Mouse (Mus musculus) liver, embryonic 14.5 days (tissue): ENCODE results near the gene Wnt7a.

Experiments used
- CTCF ChIP-seq: IDR thresholded peaks from 2 replicates; pipeline ENCODE4 v1.5.1; 2016; ENCODE audit warnings: antibody characterized with exemption, low read depth, control low read depth
- EP300 ChIP-seq: IDR thresholded peaks from 2 replicates; pipeline ENCODE4 v1.6.1; 2016; ENCODE audit warnings: antibody characterized with exemption, low read depth

GRCm38 (mm10) chr6:91414890-91415289 lies 3.7 kb upstream of the Wnt7a start:
- TF ChIP-seq CTCF (peak; percentile 70), EP300 (no peak)
